Mouse (Mus musculus): Measurements from ENCODE around the gene Tubgcp6.

DNA sequence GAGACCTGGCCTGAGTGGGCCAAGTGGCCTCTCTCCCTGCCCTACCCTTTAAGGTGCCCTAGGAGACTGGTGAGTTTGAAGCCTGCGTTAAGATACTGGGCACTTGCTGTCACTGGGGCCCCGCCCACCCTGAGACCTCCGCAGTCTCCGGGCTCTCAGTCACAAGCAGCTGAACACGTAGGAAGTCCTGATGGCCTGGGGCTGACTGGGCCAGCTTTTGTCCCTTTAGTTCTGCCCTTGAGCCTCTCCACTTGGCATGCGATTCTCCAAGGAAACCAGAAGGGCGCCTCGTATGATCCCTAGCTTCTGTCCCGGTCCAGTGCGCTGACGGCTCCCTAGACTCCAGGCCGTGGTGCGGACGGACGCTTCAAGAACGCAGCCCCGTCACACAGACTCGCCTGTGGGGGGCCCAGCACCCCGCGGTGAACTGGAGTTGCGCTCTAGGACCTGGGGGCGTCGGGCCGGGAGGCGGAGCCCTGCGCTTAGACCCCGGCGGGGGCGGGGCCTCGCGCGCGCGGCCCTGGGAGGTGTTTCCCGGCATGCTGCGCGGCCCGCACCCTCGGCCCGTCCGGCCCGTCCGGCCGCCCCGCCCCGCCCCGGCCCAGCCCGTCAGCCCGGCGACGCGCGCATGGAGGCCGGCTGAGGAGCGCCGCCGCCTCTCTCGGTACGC is 47.3 kb downstream of the Tubgcp6 start:
- TF ChIP-seq CTCF (IDR thresholded peaks at IDR 0.05), result peak; percentile 51
- TF ChIP-seq EP300 (IDR thresholded peaks at IDR 0.05), result no peak
